Mouse (Mus musculus) small intestine, adult 2 months (tissue): ENCODE data around the gene Enpep.

Source experiments
- CTCF ChIP-seq: fragments of 200-500 bp; IDR thresholded peaks from 2 replicates; pipeline ENCODE4 v1.5.1; 2012; ENCODE audit warnings: low read depth, mild to moderate bottlenecking, control low read depth, inconsistent platforms, low read length, moderate library complexity, mixed read lengths; ENCODE audit not compliant: insufficient replicate concordance, insufficient read length; ENCODE audit errors: extremely low read depth
- POLR2A ChIP-seq: fragments of 200-500 bp; IDR thresholded peaks from 2 replicates; pipeline ENCODE4 v1.6.1; 2012; ENCODE audit warnings: low read depth, mild to moderate bottlenecking, control low read depth, inconsistent platforms, low read length, moderate library complexity

- TF ChIP-seq CTCF (no peak), POLR2A (no peak)
Observed at GRCm38 (mm10) chr3:129279441-129279840, 53.1 kb downstream of the Enpep start.
